ENCODE assay signal across 19 mouse cellular contexts in genomic region chr3:50922832-50923231, GRCm38 (mm10).
DNase-seq lines count a peak whose midpoint lies in the region; ATAC-seq and TF ChIP-seq lines count a peak whose summit lies in the region.
"Had no signal": no experiment of that assay in that cellular context is flagged by ENCODE, and none has a peak within 500 bp of the region (broad histone marks: within the 10 kb centered on the region; RNA-seq: fewer than 3 reads in every experiment).

No protein-coding gene starts in this region.

- H3K27me3 ChIP-seq in forebrain, embryonic 12.5 days: no peaks in the 10 kb centered on the region
- H3K27me3 ChIP-seq in forebrain, embryonic 10.5 days (ENCODE audit: poor library complexity, severe bottlenecking): no peaks in the 10 kb centered on the region
- H3K27me3 ChIP-seq in lung, postnatal 0 days (replicated peaks; ENCODE audit: insufficient read depth, low read length): no peaks in the 10 kb centered on the region
- no peaks in the 10 kb centered on the region for H3K27me3 ChIP-seq in forebrain, embryonic 15.5 days
- H3K27me3 ChIP-seq in small intestine, adult 2 months (ENCODE audit: control insufficient read depth, insufficient read depth, low read length): no peaks in the 10 kb centered on the region
- H3K27me3 ChIP-seq: embryonic facial prominence, embryonic 12.5 days; heart, embryonic 12.5 days; hindbrain, embryonic 15.5 days had no signal

- peak overlapping the region; percentile 32; the same call in 1 of the 2 replicates for H3K27ac ChIP-seq in forebrain, embryonic 12.5 days
- H3K27ac ChIP-seq in forebrain, embryonic 10.5 days: no peak overlapping the region
- no peak overlapping the region for H3K27ac ChIP-seq in lung, postnatal 0 days (ENCODE audit: low read length)
- peak overlapping the region; percentile 52 for H3K27ac ChIP-seq in forebrain, embryonic 15.5 days (replicated peaks)
- peak overlapping the region; percentile 15; the same call in 1 of the 2 replicates for H3K27ac ChIP-seq in small intestine, adult 2 months (ENCODE audit: insufficient read depth, low read depth, low read length)
- H3K27ac ChIP-seq: embryonic facial prominence, embryonic 12.5 days; hindbrain, embryonic 15.5 days had no signal

- no peak for TF ChIP-seq EP300 in lung, postnatal 0 days (IDR thresholded peaks at IDR 0.05)

- no peak for DNase-seq in forebrain, embryonic 10.5 days (ENCODE audit: extremely low spot score, low spot score)
- DNase-seq in lung, postnatal 0 days (ENCODE audit: low spot score): peak; percentile 25
- no peak for DNase-seq in lung, postnatal 4 days
- no peak for DNase-seq in left cerebral cortex, adult 18-20 months (ENCODE audit: low spot score in 2 of 2)
- DNase-seq: adrenal gland, adult 8-10 months; adrenal gland, postnatal 36 days; B cell, adult 2 months; cerebellum, adult 11 months; cerebellum, adult 8-10 months; cerebellum, postnatal 14 days; gastrocnemius, postnatal 14 days had no signal

- TF ChIP-seq CTCF in lung, postnatal 0 days (IDR thresholded peaks at IDR 0.05): no peak
- no peak for TF ChIP-seq CTCF in small intestine, adult 2 months (IDR thresholded peaks at IDR 0.05; ENCODE audit: extremely low read depth, insufficient read length, insufficient replicate concordance, low read depth, low read length)

- no peak overlapping the region for H3K4me2 ChIP-seq in forebrain, embryonic 12.5 days
- no peak overlapping the region for H3K4me2 ChIP-seq in lung, postnatal 0 days (replicated peaks; ENCODE audit: low read depth, low read length)
- 0 out of 2 replicates have a peak overlapping the region, but pooled peaks have one; percentile 2 for H3K4me2 ChIP-seq in forebrain, embryonic 15.5 days (replicated peaks)
- H3K4me2 ChIP-seq: embryonic facial prominence, embryonic 12.5 days; heart, embryonic 12.5 days; hindbrain, embryonic 15.5 days had no signal

- H3K9ac ChIP-seq in forebrain, embryonic 12.5 days: no peak overlapping the region
- H3K9ac ChIP-seq in lung, postnatal 0 days (replicated peaks; ENCODE audit: low read depth): no peak overlapping the region
- H3K9ac ChIP-seq in forebrain, embryonic 15.5 days (replicated peaks): no peak overlapping the region
- H3K9ac ChIP-seq: embryonic facial prominence, embryonic 12.5 days; heart, embryonic 12.5 days; hindbrain, embryonic 15.5 days had no signal

- WGBS in forebrain, embryonic 12.5 days: 62% methylated on average over 5 of the region's 5 CpGs
- WGBS in forebrain, embryonic 10.5 days: 89% methylated on average over 5 of the region's 5 CpGs
- 66% methylated on average over 5 of the region's 5 CpGs for WGBS in lung, postnatal 0 days
- WGBS in forebrain, embryonic 15.5 days: 30% methylated on average over 5 of the region's 5 CpGs
- WGBS in small intestine, adult 2 months: 75% methylated on average over 5 of the region's 5 CpGs

- no peaks in the 10 kb centered on the region for H3K9me3 ChIP-seq in forebrain, embryonic 12.5 days
- H3K9me3 ChIP-seq in forebrain, embryonic 10.5 days: no peaks in the 10 kb centered on the region
- no peaks in the 10 kb centered on the region for H3K9me3 ChIP-seq in lung, postnatal 0 days (ENCODE audit: low read length)
- no peaks in the 10 kb centered on the region for H3K9me3 ChIP-seq in forebrain, embryonic 15.5 days
- H3K9me3 ChIP-seq: embryonic facial prominence, embryonic 12.5 days; hindbrain, embryonic 15.5 days had no signal

- no peak for TF ChIP-seq POLR2A in small intestine, adult 2 months (IDR thresholded peaks at IDR 0.05; ENCODE audit: low read depth, low read length)

- ATAC-seq in forebrain, embryonic 12.5 days (ENCODE audit: low FRiP score): peak; percentile 45; the same call in 1 of the 2 replicates
- ATAC-seq in lung, postnatal 0 days: no peak
- ATAC-seq in forebrain, embryonic 15.5 days (replicated peaks): no peak
- ATAC-seq: CD4-positive, CD25-positive, alpha-beta regulatory T cell, adult 4 months had no signal

- H3K4me3 ChIP-seq in forebrain, embryonic 12.5 days (replicated peaks): no peak overlapping the region
- H3K4me3 ChIP-seq in forebrain, embryonic 10.5 days: no peak overlapping the region
- H3K4me3 ChIP-seq in lung, postnatal 0 days (ENCODE audit: low read depth, low read length): no peak overlapping the region
- no peak overlapping the region for H3K4me3 ChIP-seq in forebrain, embryonic 15.5 days
- no peak overlapping the region for H3K4me3 ChIP-seq in small intestine, adult 2 months (ENCODE audit: low read depth, low read length)
- H3K4me3 ChIP-seq: embryonic facial prominence, embryonic 12.5 days; heart, embryonic 12.5 days; hindbrain, embryonic 15.5 days had no signal

- peaks cover 4% of the 10 kb centered on the region; the same call in 1 of the 2 replicates for H3K4me1 ChIP-seq in forebrain, embryonic 12.5 days
- peaks cover 18% of the 10 kb centered on the region; the same call in 1 of the 2 replicates for H3K4me1 ChIP-seq in forebrain, embryonic 10.5 days
- H3K4me1 ChIP-seq in lung, postnatal 0 days (ENCODE audit: insufficient read depth, low read depth, low read length): no peaks in the 10 kb centered on the region
- H3K4me1 ChIP-seq in forebrain, embryonic 15.5 days: peaks cover 24% of the 10 kb centered on the region
- H3K4me1 ChIP-seq in small intestine, adult 2 months (ENCODE audit: control insufficient read depth, insufficient read depth, insufficient read length, low read length): no peaks in the 10 kb centered on the region
- H3K4me1 ChIP-seq: embryonic facial prominence, embryonic 12.5 days; heart, embryonic 12.5 days had no signal

- H3K36me3 ChIP-seq in forebrain, embryonic 12.5 days (replicated peaks): no peaks in the 10 kb centered on the region
- H3K36me3 ChIP-seq in forebrain, embryonic 10.5 days (replicated peaks): no peaks in the 10 kb centered on the region
- no peaks in the 10 kb centered on the region for H3K36me3 ChIP-seq in lung, postnatal 0 days (ENCODE audit: insufficient read depth, low read length)
- no peaks in the 10 kb centered on the region for H3K36me3 ChIP-seq in forebrain, embryonic 15.5 days
- no peaks in the 10 kb centered on the region for H3K36me3 ChIP-seq in small intestine, adult 2 months (ENCODE audit: control insufficient read depth, insufficient read depth, low read length)
- H3K36me3 ChIP-seq: embryonic facial prominence, embryonic 12.5 days; G1E; heart, embryonic 12.5 days; hindbrain, embryonic 15.5 days had no signal

Comparison
In these comparisons a context has a peak if more than half of its experiments do, and no peak if none do; other contexts are left out.
1. H3K27ac ChIP-seq: peak in forebrain, embryonic 12.5 days (single experiment), forebrain, embryonic 15.5 days (single experiment) and small intestine, adult 2 months (single experiment); none in forebrain, embryonic 10.5 days (single experiment) and lung, postnatal 0 days (single experiment).